Mouse (Mus musculus) macrophage (primary cell): ENCODE results near the gene Fam193a. TPM values are rescaled to one million over a fixed set of nuclear protein-coding genes. Genes with fewer than 3 reads are reported as not detected.

Source experiments
- H3K27ac ChIP-seq: fragments of 350-480 bp; formaldehyde crosslinking; 2 replicates; pipeline ENCODE4 v1.9.0; 2021
- H3K36me3 ChIP-seq: fragments of 350-480 bp; formaldehyde crosslinking; 2 replicates; pipeline ENCODE4 v1.9.0; 2021; ENCODE audit errors: inconsistent target
- H3K4me3 ChIP-seq: fragments of 350-480 bp; formaldehyde crosslinking; 2 replicates; pipeline ENCODE4 v1.9.0; 2021; ENCODE audit errors: inconsistent target
- H3K79me2 ChIP-seq: fragments of 350-480 bp; formaldehyde crosslinking; 2 replicates; pipeline ENCODE4 v1.9.0; 2021; ENCODE audit errors: inconsistent target
- WGBS: methylation state at CpG from one replicate; pipeline ENCODE4 v1.1.7; 2026; ENCODE audit warnings: inconsistent platforms; ENCODE audit not compliant: missing documents; 5-methylcytosine and 5-hydroxymethylcytosine counted together
- polyA plus RNA-seq: library from polyadenylated mRNA; stranded (reverse); fragments of 250-400 nt; gene quantifications from 3 replicates; pipeline ENCODE4 v1.2.4, GENCODE M21; 2018; ENCODE audit warnings: inconsistent platforms

Fam193a gene
- polyA plus RNA-seq, 1 experiment from 2014 or later, result 47.9 TPM

DNA sequence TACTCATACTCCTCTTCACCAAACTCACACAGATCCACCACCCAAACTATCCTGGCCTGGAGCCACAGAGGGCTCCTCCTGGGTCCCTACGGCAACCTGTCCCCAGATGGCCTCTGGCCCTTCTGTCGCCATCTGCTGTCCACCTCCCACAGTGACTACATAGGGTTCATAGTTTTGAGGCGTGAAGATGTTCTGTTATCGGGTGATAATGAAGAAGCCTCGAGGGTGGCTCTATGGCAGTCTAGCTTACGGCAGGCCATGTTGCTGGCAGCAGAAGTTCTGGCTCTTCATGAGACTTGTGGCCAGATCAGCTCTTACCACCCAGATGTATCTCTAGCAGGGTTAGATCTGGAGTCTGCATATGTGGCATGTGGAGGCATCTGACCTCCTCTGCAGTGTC, 133.1 kb downstream of the Fam193a start:
- no peak overlapping the region for H3K4me3 ChIP-seq
- H3K79me2 ChIP-seq, result peaks cover 50% of the 10 kb centered on the region
- WGBS, result 95% methylated on average over 6 of the region's 6 CpGs
- H3K27ac ChIP-seq, result no peak overlapping the region
- H3K36me3 ChIP-seq, result peaks cover 31% of the 10 kb centered on the region; the same call in 1 of the 2 replicates

DNA sequence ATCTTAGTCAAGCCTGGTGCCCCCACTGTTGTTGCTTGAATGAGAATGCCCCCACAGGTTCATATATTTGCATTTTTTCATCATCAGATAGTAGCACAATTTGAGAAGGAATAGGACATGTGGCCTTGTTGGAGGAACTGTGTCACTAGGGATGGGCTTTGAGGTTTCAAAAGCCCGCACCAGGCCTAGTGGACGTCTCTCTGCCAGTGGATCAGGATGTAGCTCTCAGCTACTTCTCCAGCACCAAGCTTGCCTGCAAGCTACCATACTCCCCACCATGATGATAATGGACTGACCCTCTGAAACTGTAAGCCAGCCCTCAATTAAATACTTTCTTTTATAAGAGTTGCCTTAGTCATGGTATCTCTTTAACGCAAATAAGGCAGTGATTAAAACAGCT, 142.8 kb downstream of the Fam193a start:
- Histone ChIP-seq H3K27ac (no peak overlapping the region), H3K36me3 (no peaks in the 10 kb centered on the region; the same call in 1 of the 2 replicates), H3K79me2 (peaks cover 61% of the 10 kb centered on the region), H3K4me3 (peak overlapping the region; percentile 76; the same call in 1 of the 2 replicates)
- WGBS, result 79% methylated on average over 3 of the region's 3 CpGs

DNA sequence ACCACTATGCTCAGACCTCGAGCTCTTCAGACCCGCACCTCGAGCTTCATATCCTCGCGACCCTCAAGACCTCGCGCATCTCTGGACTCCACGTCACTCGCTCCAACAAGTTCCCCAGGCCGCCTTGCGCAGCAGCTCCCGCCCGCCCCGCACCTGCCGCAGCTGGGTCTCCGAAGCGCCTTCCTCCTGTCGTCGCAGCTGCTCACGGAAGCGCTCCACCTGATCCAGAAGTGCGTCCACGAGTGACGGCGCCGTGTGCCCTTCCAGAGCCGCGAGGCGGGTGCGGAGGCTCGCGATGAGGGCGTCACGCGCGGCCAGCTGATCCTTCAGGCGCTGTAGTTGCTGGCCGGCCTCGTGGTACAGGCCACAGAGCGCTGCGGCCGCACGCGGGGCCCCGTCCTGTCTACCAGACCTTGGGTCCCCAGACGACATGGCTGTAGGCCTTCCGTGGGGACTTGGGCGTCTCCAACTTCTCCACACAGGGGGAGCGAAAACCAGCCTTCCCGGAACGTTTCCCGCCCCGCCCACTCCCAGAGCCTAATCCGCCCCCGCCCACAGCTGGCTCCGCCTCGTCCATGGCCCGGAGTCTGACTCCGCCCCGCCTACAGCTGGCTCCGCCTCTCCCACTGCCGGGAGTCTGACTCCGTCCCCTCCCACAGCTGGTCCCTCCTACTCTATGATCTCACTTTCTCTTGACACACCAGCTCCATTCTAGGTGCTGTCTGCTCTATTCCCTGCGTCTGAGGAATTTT, 143.9 kb downstream of the Fam193a start, which contains the start of gene Tnip2:
Gene Tnip2 (minus strand): TSS at position 526 of the 752 bp plus-strand sequence.
- Histone ChIP-seq H3K79me2 (peaks cover 49% of the 10 kb centered on the region), H3K27ac (peak within 1 kb of the TSS; percentile 67), H3K4me3 (peak within 1 kb of the TSS; percentile 76), H3K36me3 (no peaks in the 10 kb centered on the region; the same call in 1 of the 2 replicates)
- WGBS, result under 1% methylated on average over 42 of the region's 64 CpGs

DNA sequence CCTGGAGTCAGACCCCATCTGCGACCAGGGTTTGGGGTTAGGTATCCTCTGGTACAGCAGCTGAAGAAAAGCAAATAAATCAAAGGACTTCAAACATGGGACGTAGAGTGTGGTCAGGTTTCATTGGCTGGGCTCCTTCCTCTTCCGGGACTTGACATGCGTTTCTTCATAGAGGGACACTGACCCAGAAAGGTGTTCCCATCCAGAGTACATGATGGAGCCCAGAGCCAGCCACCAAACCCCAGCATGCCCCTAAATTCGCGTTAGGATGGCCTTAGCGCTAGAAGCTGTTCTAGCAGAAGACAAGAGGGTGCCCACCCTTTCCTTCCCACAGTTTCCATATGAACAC, 144.5 kb downstream of the Fam193a start:
- 13% methylated on average over 7 of the region's 7 CpGs for WGBS
- H3K27ac ChIP-seq, result peak overlapping the region; percentile 67
- H3K36me3 ChIP-seq, result no peaks in the 10 kb centered on the region; the same call in 1 of the 2 replicates
- peaks cover 44% of the 10 kb centered on the region for H3K79me2 ChIP-seq
- peak overlapping the region; percentile 76 for H3K4me3 ChIP-seq

DNA sequence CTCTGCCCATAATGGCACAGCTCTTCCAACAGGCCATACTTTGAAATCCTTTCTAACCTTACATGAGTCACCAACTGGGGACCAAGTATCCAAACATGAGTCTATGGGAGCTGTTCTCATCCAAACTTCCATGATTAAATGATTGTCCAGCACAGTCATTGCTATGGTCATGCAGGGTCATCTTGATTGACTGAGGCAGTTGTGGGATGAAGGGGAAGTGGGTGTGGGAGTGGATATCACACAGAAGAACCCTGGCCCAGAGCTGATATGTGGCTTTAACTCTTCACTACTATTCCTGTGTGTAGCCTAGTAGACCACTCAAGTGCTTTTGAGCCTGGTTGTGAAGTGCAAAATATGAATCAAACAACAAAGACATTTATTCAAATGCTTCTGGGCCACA, 145.4 kb downstream of the Fam193a start:
- no peak overlapping the region for H3K4me3 ChIP-seq
- no peak overlapping the region for H3K27ac ChIP-seq
- H3K36me3 ChIP-seq, result no peaks in the 10 kb centered on the region
- peaks cover 35% of the 10 kb centered on the region for H3K79me2 ChIP-seq

DNA sequence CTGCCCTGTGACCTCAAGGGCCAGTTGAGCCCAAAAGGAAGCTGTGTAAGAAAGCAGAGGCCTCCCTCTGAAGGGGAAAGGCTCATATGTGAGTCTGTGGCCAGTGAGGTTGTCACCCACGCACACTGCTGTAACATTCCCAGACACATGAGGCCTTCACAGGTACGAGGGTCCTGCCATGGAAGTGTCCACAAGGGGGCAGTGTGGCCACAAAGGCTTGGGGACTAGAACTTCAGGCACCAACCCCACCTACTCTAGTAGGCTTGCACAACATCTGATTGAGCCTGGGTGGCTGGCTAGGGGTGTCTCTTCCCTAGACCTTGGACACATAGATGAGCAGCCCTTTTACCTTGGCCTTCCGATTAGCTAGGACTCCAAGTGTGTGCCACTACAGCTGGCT, 148.2 kb downstream of the Fam193a start:
- peaks cover 6% of the 10 kb centered on the region for H3K79me2 ChIP-seq
- H3K4me3 ChIP-seq, result no peak overlapping the region
- WGBS, result 18% methylated on average over 3 of the region's 3 CpGs
- H3K36me3 ChIP-seq, result no peaks in the 10 kb centered on the region
- no peak overlapping the region for H3K27ac ChIP-seq

DNA sequence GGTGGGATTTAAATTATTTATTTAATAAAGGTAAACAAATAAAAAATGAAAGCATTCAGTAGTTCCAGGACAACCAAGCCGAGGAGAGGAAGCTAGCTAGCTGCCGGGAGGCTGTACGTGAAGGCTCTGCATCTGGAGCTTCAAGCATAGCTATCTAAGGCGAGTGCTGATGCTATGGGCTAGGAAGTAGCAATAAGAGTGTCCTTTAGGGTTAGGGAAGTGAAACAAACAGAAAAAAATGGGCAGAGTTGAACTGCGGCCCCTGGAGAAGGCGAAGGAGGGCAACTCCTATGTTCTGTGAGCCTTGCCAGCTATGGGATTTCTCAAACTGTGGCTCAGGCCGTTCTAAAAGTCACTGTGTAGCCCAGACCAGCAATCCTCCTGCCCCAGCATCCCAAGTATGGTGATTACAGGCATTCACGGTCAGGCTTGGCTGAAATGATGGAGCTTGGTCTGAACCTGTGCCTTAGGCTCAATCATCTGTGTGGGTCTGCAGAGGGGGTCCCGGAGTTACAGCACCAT, 149.7 kb downstream of the Fam193a start:
- H3K79me2 ChIP-seq, result no peaks in the 10 kb centered on the region; the same call in 1 of the 2 replicates
- WGBS, result 19% methylated on average over 9 of the region's 9 CpGs
- peak overlapping the region; percentile 83 for H3K27ac ChIP-seq
- H3K36me3 ChIP-seq, result no peaks in the 10 kb centered on the region
- H3K4me3 ChIP-seq, result no peak overlapping the region

DNA sequence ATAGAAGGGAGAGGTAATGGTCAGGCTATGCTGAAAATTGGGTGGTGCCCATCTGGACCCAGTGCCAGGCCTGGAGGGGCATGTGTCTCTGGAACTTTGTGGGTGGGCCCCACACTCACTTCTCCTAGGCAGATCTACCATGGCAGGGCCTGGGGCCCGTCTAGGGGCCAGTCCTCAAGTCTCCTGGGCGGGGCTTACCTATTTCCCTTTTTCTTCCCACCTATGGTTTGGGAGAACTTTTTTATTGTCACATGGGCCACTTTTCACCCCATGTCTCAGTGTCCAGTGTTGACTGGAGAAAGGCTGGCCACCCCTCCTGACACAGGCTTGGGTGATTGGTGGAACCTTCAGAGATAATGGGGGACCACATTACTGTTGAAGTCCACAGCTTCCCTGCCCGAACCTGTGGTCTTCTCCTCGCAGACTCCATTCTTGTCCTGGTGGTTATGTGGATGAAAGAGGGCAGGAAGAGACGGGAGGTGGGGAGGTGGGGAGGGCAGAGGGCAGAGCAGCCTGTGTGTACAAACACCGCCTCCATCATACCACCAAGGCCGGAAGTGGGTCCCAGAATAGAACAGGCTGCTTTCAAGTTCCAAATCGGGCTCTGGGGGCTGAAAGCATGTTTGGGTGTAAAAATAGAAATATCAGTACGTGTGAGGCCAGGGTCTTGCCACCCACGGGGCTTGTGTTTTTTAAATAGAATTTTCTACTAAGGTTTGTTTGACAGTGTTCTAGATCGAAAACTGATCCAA, 150.9 kb downstream of the Fam193a start:
- peak overlapping the region; percentile 83 for H3K27ac ChIP-seq
- no peak overlapping the region for H3K4me3 ChIP-seq
- 32% methylated on average over 10 of the region's 11 CpGs for WGBS
- H3K36me3 ChIP-seq, result no peaks in the 10 kb centered on the region
- peaks cover under 1% of the 10 kb centered on the region; the same call in 1 of the 2 replicates for H3K79me2 ChIP-seq

DNA sequence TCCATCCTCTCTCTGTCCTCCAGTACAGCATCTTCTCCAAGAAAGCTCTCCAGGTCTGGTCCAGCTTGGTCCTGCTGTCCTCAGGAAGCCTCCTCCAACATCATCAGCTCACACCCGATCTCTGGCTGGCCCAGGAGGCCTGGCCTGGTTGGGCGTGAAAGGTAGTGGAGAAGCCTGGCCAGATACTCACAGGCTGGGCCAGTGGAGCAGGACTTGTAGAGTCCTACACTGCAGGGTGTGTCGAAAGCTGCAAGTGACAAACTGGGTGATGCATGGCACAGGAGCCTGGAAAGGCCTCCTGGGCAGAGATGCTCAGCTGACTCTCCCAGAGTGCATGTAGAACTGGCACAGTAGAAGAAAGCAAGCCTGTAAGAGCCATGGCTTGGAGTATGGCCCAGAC, 151.6 kb downstream of the Fam193a start:
- Histone ChIP-seq H3K36me3 (no peaks in the 10 kb centered on the region), H3K79me2 (peaks cover 7% of the 10 kb centered on the region), H3K27ac (peak overlapping the region; percentile 83; the same call in 1 of the 2 replicates), H3K4me3 (no peak overlapping the region)
- 69% methylated on average over 3 of the region's 3 CpGs for WGBS

DNA sequence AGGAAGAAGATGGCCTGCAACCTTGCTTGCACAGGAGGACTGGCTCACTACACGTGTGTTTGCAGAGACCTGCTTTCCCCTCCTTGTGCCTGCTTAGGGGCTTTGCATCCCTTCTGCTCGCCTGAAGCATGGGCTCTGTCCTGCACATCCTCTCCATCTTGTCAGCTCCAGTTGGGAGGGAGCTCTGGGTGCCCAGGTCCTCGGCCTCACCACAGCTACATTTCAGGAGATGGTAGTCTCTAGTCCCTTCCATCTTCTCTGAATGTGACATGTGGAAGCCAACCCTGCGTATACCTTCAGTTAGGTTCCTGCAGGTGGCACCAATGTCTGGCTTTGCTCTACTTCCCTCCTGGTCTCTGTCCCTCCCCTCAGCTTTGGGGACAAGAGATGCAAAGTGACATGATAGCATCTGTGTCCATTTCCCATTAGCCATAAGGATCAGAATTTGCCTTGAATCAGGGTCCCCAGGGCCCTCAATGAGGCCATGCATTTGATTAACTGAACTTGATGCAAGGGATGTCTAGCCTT, 154.3 kb downstream of the Fam193a start:
- H3K27ac ChIP-seq, result no peak overlapping the region
- 77% methylated on average over 3 of the region's 4 CpGs for WGBS
- H3K79me2 ChIP-seq, result peaks cover 34% of the 10 kb centered on the region
- no peaks in the 10 kb centered on the region for H3K36me3 ChIP-seq
- no peak overlapping the region for H3K4me3 ChIP-seq

DNA sequence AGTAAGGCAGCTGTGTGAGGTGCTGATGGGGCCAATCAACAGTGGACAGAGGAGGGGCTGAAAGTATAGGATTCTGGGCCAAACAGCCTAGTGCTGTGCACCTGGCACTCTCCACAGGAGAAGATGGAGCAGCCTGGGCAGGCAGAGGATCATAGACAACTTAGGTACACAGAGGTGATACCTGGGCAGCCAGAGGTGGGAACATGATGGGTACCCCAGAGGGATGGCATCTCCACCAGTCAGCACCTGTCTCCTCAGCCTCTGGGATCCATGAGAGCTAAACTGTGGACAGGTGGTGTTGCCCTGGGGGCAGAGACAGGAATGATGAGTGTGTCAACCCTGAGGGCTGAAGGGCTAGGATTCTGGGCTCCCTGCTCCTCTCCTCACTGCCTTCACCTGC, 154.8 kb downstream of the Fam193a start:
- no peak overlapping the region for H3K4me3 ChIP-seq
- no peaks in the 10 kb centered on the region for H3K36me3 ChIP-seq
- no peak overlapping the region for H3K27ac ChIP-seq
- H3K79me2 ChIP-seq, result peaks cover 39% of the 10 kb centered on the region

DNA sequence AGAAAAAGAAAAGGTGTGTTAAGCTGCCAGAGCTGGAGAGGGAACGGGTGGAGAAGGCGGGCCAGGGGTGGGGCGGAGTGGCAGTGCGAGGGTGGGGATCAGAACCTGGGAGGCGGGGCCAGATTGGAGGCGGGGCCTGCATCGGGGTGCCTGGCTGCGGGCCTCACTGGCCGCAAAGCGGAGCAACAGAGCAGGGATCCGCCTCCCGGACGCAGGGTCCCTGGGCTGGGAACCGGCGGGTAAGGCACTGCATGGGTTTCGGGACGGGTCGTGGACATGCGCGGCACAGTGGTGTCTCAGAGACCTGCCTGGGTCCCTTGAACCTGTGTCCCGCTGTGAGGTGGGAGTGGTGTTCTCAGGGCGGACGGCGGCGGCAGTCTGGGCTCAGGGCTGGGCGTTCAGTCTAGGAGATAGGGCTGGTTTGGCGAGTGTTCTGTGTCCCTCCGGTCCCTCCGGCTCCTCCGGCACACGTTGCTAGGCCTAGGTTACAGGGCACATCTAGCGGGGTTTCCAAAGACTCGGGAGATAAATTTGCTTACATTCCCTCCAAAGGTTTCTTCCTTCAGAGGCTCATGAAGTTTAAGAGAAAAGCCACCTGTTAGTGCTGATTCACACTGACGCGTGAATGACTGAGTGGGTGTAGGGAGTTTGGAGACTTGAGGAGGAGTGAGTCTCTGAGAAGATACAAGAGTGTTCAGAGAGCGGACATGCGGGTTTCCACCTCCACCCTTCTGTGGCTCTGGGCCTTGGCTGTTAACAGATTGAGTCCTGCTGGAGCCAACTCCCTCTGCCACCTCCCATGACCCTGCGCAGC, 156.1 kb downstream of the Fam193a start, which contains the start of gene Sh3bp2:
Gene Sh3bp2 (plus strand): TSS at position 176 of the 814 bp plus-strand sequence.
- Histone ChIP-seq H3K36me3 (no peaks in the 10 kb centered on the region; the same call in 1 of the 2 replicates), H3K4me3 (peak within 1 kb of the TSS; percentile 88), H3K27ac (peak within 1 kb of the TSS; percentile 100), H3K79me2 (peaks cover 53% of the 10 kb centered on the region)
- 5% methylated on average over 38 of the region's 38 CpGs for WGBS

DNA sequence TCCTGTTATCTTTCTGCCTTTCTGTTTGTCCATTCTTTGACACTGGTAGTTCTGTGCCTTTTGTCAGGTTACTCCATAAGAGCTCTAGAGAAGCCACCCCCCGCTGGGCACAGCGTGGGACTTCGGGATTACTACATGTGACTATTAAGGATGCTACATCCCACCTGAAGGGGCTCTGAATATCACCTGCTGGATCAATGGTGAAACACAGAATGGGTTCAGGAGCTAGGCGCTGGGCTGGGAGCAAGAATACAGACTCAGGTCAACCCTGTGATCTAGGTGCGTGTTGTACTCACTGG, 156.7 kb downstream of the Fam193a start:
- peaks cover 58% of the 10 kb centered on the region for H3K79me2 ChIP-seq
- H3K4me3 ChIP-seq, result peak overlapping the region; percentile 88
- 81% methylated on average over 4 of the region's 5 CpGs for WGBS
- no peaks in the 10 kb centered on the region; the same call in 1 of the 2 replicates for H3K36me3 ChIP-seq
- peak overlapping the region; percentile 100 for H3K27ac ChIP-seq

DNA sequence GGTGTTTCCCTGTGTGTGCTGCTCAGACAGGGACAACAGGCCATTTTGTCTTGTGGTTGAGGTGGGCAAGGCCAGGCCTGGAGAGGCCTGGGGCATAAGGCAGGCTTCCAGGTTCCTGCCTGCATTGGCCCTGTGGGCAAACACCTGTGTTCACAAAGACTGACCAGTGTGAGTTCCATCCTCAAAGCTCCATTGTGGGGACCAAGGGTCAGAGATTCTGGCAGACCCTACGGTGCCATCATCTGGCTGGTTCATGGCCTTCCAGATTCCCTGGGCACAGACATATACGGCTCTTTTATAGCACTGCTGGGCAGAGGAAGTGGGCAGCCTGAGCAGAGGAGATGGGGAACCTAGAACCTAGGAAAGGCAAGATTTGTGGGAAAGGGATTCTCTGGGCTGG, 157.6 kb downstream of the Fam193a start:
- Histone ChIP-seq H3K27ac (peak overlapping the region; percentile 100), H3K4me3 (peak overlapping the region; percentile 88), H3K36me3 (no peaks in the 10 kb centered on the region; the same call in 1 of the 2 replicates), H3K79me2 (peaks cover 67% of the 10 kb centered on the region)
- 68% methylated on average over 2 of the region's 2 CpGs for WGBS
